Mouse (Mus musculus): Measurements from ENCODE around the gene Dppa5a. TPM values are rescaled to one million over a fixed set of nuclear protein-coding genes. Genes with fewer than 3 reads are reported as not detected.
A peak's percentile ranks its signal among the peaks of the same experiment; 100 is the strongest.
"Not testable (repeated sequence)": the region's sequence is repeated elsewhere in the genome, so short reads cannot be mapped to it uniquely, and the experiment has no call there.

The Dppa5a gene
- 0.36 TPM in 1 of 2 replicates, not detected in the other for polyA plus RNA-seq (2016; fragmentation: Nextera tagmentation; extraction: Ambion mirVana)

DNA sequence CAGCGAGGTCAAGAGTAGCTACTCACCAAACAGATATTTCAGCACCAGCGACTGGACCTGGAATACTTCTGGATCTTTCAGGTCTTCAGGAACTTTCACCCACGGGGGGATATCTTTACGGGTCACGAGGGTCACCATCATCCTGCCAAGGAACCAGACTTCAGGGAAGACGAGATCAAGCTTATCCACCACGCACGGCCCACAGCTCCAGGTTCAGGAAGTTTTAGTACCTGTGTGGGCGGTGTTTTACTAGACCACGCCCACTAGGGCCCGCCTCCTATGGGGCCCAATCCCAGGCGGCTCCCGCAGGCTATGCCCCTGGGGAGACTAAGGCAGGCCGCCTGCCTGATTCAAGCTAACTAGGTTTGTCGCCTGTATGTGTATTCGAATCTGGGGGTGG lies at the start of gene Dppa5a:
TSS of gene Dppa5a (minus strand) at position 219 of the 400 bp plus-strand sequence.
- H3K36me3 ChIP-seq (replicated peaks); H3K9me3 ChIP-seq; H3K4me1 ChIP-seq; H3K27me3 ChIP-seq (ENCODE audit: poor library complexity, severe bottlenecking); H3K4me3 ChIP-seq; DNase-seq (ENCODE audit: extremely low spot score, low spot score); H3K27ac ChIP-seq: not testable (repeated sequence)
- WGBS = 93% methylated on average over 16 of the region's 16 CpGs

DNA sequence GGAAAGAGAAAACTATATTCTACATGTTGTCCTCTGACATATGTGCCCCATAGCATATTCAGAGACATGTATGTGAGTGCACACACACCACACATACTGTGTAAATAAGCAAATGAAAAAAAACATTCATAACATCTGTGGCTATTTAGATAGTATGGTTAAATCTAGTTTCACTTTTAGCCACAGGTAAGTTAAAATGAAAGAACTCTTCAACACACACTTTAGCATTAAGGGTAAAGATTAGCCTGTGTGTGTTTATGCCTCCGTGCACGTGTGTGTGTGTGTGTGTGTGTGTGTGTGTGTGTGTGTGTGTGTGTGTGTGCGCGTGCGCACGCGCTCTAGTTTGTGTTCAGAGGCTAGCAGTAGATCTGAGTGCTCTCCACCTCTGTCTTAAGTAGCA lies 33.6 kb upstream of the Dppa5a start:
- peaks cover 27% of the 10 kb centered on the region for H3K27me3 ChIP-seq (ENCODE audit: poor library complexity, severe bottlenecking)
- H3K4me1 ChIP-seq = no peaks in the 10 kb centered on the region
- DNase-seq (ENCODE audit: extremely low spot score, low spot score) = no peak
- no peak overlapping the region for H3K27ac ChIP-seq
- no peak overlapping the region for H3K4me3 ChIP-seq
- H3K36me3 ChIP-seq (replicated peaks) = no peaks in the 10 kb centered on the region
- no peaks in the 10 kb centered on the region for H3K9me3 ChIP-seq
- 92% methylated on average over 7 of the region's 7 CpGs for WGBS

DNA sequence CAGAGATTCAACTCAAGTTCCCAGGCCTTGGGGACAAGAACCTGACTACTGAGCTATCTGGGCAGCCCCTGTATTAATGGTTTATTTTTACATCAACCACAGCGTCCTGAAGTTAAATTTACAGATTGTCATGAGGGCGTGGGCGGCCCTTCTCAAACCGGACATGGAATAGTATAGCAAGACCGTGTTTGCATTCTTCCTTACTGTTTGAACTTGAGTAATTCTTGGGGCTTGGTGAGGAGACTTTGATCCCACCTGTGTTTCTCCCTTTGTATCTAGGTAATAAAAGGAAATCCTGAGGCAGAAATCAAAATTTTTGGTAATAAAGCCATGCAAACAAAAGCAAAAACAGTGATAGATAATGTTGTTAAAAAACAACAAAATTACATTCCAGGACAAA lies 32.6 kb upstream of the Dppa5a start:
- 88% methylated on average over 5 of the region's 5 CpGs for WGBS
- Histone ChIP-seq H3K4me1 (peaks cover 7% of the 10 kb centered on the region), H3K36me3 (replicated peaks) (no peaks in the 10 kb centered on the region), H3K27ac (no peak overlapping the region), H3K9me3 (no peaks in the 10 kb centered on the region), H3K27me3 (ENCODE audit: poor library complexity, severe bottlenecking) (peaks cover 37% of the 10 kb centered on the region), H3K4me3 (no peak overlapping the region)
- no peak for DNase-seq (ENCODE audit: extremely low spot score, low spot score)

DNA sequence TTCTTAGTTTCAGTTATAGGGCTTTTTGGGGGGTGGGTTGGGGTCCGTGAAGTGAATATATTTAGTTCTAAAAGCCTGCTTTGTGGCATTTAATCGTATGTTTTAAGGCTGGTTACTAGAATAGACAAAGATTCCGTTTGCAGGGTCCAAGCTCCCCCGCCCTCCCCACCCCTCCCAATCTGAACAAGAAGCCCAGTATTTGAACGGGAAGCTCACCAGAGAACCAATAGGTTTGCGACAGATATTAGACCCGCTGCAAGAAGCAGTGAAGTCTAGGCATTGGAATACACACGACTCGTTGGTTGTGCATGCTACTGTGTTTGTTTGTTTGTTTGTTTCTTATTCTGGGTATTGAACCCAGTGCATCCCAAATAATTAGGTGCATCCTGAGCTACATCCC lies 28.5 kb upstream of the Dppa5a start:
- H3K27ac ChIP-seq = no peak overlapping the region
- WGBS = 73% methylated on average over 9 of the region's 9 CpGs
- H3K4me3 ChIP-seq = no peak overlapping the region
- H3K27me3 ChIP-seq (ENCODE audit: poor library complexity, severe bottlenecking) = peaks cover 74% of the 10 kb centered on the region
- no peak for DNase-seq (ENCODE audit: extremely low spot score, low spot score)
- H3K9me3 ChIP-seq = no peaks in the 10 kb centered on the region
- H3K4me1 ChIP-seq = peaks cover 10% of the 10 kb centered on the region
- no peaks in the 10 kb centered on the region for H3K36me3 ChIP-seq (replicated peaks)

DNA sequence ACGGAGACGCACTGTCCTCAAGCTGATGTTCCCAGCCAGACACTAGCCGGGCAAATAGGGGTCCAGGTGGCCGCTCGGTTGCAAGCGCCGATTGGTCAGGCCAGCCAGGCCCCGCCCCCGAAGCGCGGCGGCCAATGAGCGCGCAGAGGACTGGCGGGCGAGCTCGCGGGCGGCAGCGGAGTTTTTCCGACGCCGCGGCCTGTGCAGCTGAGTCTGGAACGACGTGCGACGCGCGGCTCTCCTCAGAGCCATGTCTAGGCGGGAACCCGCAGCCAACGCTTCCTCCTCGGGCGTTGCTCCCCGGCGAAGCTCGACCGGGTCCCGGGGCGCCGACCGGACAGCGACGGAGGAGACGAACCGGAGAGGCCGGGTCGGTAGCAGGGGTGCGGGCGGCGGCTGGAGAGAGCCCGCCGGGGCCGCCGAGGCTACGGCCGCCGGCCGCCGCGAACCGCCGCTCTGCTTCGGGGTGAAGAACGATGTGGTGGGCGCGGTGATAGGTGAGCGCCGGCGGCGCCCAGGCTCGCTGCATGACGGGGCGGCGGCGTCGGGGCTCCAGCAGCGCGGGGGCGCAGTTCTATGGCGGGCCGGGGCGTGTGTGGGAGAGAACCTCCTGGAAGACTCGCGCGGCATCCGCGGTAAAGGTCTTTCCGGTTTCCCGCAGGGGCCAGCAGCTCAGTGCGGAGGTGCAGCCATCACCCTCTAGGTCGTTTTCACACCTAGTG lies 27.8 kb upstream of the Dppa5a start, which contains the start of gene Ddx43:
TSS of gene Ddx43 (plus strand) at position 148 of the 722 bp plus-strand sequence.
- Histone ChIP-seq H3K36me3 (replicated peaks) (no peaks in the 10 kb centered on the region), H3K9me3 (no peaks in the 10 kb centered on the region), H3K27me3 (ENCODE audit: poor library complexity, severe bottlenecking) (peaks cover 74% of the 10 kb centered on the region), H3K4me1 (peaks cover 10% of the 10 kb centered on the region), H3K27ac (peak within 1 kb of the TSS; percentile 48; the same call in 1 of the 2 replicates), H3K4me3 (peak within 1 kb of the TSS; percentile 49)
- DNase-seq (ENCODE audit: extremely low spot score, low spot score) = peak; percentile 71
- WGBS = 4% methylated on average over 93 of the region's 93 CpGs

DNA sequence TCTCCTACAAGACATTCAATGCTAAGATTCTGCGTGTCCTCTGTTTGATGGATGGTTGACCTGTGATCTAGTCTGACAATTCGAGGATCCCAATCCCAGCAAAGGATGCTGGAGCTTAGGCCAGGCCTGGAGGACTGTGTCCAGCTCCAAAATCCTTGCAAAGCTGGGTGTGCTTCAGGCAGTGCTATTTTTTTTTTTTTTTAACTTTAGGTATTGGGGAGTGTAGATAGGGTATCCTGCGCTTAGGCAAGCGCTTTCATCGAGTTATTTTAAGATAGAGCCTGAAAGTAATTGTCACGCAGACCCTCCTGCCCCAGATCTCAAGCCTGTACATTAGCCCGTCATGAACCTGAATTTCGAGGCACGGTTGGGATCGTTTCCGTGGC lies 27.3 kb upstream of the Dppa5a start:
- WGBS = 36% methylated on average over 11 of the region's 11 CpGs
- H3K4me1 ChIP-seq = peaks cover 10% of the 10 kb centered on the region
- H3K27ac ChIP-seq = no peak overlapping the region
- H3K36me3 ChIP-seq (replicated peaks) = no peaks in the 10 kb centered on the region
- DNase-seq (ENCODE audit: extremely low spot score, low spot score) = no peak
- H3K27me3 ChIP-seq (ENCODE audit: poor library complexity, severe bottlenecking) = peaks cover 74% of the 10 kb centered on the region
- H3K4me3 ChIP-seq = peak overlapping the region; percentile 49
- no peaks in the 10 kb centered on the region for H3K9me3 ChIP-seq

DNA sequence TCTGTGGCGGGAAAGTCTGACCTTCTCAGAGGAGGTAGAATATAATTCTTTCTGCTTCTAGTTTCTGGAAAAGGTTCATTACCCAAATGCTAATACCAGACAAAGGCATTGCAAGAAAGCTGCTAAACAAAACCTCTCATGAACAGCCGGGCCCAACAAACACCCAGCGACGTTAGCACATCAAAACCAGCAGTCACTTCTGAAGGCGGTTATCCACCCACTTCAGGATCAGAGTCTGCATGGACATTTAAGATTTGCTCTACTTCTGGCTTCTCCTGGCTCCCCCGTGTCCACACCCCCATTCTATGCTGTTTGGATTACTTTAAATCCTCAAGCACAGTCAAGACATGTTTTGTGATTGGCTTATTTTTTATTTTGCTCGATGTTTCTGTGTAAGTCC lies 26.6 kb upstream of the Dppa5a start:
- DNase-seq (ENCODE audit: extremely low spot score, low spot score) = no peak
- H3K27ac ChIP-seq = no peak overlapping the region
- no peak overlapping the region for H3K4me3 ChIP-seq
- peaks cover 10% of the 10 kb centered on the region for H3K4me1 ChIP-seq
- H3K27me3 ChIP-seq (ENCODE audit: poor library complexity, severe bottlenecking) = peaks cover 74% of the 10 kb centered on the region
- H3K9me3 ChIP-seq = no peaks in the 10 kb centered on the region
- H3K36me3 ChIP-seq (replicated peaks) = no peaks in the 10 kb centered on the region
- 75% methylated on average over 7 of the region's 7 CpGs for WGBS

DNA sequence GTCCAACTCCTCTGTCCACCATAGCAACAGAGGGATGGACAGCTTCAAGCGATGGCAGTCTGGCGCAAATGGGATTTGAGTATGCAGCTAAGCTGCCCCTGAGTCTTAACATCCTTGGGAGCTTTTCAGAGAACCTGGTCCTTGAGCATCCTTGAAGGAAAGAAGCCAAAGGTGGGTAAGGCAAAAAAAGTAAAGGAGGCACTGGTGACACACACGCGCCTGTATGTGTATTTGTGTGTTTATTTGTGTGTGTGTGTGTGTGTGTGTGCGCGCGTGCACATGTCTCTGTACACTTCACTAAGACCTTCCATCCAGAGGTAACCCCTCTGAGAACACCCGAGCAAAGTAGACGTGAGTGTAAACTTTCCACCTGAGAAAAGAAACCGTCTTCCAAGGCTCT lies 25.8 kb upstream of the Dppa5a start:
- WGBS = 84% methylated on average over 10 of the region's 10 CpGs
- Histone ChIP-seq H3K4me1 (peaks cover 10% of the 10 kb centered on the region), H3K27me3 (ENCODE audit: poor library complexity, severe bottlenecking) (peaks cover 66% of the 10 kb centered on the region), H3K36me3 (replicated peaks) (no peaks in the 10 kb centered on the region), H3K27ac (no peak overlapping the region), H3K9me3 (no peaks in the 10 kb centered on the region), H3K4me3 (no peak overlapping the region)
- no peak for DNase-seq (ENCODE audit: extremely low spot score, low spot score)

DNA sequence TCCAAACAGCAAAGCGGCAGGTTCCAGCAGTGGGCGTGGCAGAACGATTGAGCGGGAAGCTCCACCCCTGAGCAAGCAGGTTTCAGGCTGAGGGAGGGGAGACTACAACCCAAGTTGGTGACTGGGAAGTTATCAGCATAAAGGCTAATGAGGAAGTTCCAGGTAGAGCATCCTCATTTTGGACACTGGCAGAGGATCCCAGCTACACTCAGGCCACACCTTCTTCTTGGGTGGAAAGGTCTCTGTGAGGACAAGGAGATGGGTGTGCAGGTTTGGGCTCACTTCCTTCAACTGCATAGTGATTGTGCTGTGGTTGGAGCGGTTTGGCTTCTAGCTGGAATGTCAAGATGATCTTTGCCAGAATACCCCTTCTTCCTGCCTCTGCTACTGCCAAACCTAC lies 22.0 kb upstream of the Dppa5a start:
- H3K36me3 ChIP-seq (replicated peaks) = no peaks in the 10 kb centered on the region

DNA sequence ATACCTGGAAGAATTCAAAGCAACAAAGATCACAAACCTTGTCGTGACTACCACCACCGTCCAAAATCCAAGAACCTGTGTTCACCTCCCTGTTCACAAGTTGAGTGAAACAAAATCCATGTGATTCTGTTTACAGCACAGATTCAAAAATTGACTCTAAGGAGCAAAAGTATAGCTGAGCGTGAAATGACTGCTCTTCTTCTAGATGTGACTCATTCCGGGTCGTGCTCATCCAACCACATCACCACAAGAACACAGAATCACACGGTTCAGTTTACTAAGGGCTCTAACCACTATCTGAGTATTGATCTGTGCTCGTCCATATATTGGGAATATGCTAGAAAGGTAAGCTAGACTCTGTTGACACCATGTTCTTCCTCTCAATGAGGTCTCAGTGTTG lies 19.0 kb upstream of the Dppa5a start:
- Histone ChIP-seq H3K36me3 (replicated peaks) (no peaks in the 10 kb centered on the region), H3K9me3 (no peaks in the 10 kb centered on the region), H3K4me1 (no peaks in the 10 kb centered on the region), H3K27me3 (ENCODE audit: poor library complexity, severe bottlenecking) (peaks cover 1% of the 10 kb centered on the region; the same call in 1 of the 2 replicates), H3K27ac (no peak overlapping the region), H3K4me3 (no peak overlapping the region)
- DNase-seq (ENCODE audit: extremely low spot score, low spot score) = no peak
- WGBS = 89% methylated on average over 7 of the region's 7 CpGs

More for the DNA sequence above, 22.0 kb upstream of the Dppa5a start:
- Histone ChIP-seq H3K4me1 (no peaks in the 10 kb centered on the region), H3K27me3 (ENCODE audit: poor library complexity, severe bottlenecking) (peaks cover 31% of the 10 kb centered on the region), H3K9me3 (no peaks in the 10 kb centered on the region), H3K27ac (no peak overlapping the region), H3K4me3 (no peak overlapping the region)
- 65% methylated on average over 5 of the region's 5 CpGs for WGBS
- no peak for DNase-seq (ENCODE audit: extremely low spot score, low spot score)

DNA sequence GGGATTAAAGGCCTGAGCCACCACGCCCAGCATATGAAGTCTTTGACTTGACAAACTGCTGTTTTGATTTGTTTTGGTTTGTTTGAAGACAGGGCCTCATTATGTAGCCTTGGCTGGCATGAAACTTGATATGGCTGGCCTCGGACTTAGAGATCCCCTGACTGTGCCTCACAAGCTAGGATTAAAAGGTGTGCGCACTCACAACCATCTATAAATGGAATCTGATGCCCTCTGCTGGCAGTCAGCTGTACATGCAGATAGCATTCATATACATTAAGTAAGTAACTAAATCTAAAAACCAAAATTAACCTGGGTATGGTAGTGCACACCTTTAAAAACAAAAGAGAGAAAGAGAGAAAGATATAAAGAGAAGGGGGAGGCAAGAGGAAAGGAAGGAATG lies 17.9 kb upstream of the Dppa5a start:
- Histone ChIP-seq H3K4me1 (no peaks in the 10 kb centered on the region), H3K27me3 (ENCODE audit: poor library complexity, severe bottlenecking) (no peaks in the 10 kb centered on the region), H3K9me3 (no peaks in the 10 kb centered on the region), H3K4me3 (no peak overlapping the region), H3K36me3 (replicated peaks) (no peaks in the 10 kb centered on the region), H3K27ac (no peak overlapping the region)
- no peak for DNase-seq (ENCODE audit: extremely low spot score, low spot score)
- WGBS = 48% methylated on average over 3 of the region's 3 CpGs

DNA sequence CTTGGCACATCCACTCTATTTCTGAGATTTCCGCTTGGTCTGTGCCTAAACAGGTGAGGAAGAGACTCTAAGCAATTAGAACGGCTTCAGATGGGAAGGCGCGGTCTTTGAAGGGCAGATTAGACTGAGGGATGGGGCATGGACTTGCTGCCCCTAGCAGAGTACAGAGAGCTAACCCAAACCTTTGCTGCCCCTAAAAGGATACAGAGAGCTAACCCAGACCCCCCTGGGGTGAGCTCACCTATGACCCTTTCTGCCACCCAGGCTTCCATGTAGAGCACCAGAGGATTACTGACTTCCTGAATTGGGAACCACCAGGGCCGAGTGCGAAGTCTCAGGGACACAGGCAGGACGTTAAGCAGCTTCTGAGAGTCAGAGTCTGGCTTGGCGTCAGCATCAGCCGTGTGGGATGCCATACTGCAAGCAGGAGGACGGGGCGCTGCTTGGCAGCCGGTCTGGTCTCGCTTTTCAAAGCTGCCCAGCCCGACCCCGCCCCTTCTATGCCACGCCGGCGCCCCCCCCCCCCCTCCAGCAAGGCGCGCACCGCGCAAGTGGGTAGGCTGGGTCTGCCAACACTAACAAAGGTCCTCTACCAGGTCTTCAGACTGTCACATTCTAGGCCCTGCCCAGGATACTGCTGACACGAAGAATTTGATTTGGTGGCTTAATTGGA lies 10.3 kb upstream of the Dppa5a start, which contains the start of gene Ooep:
TSS of gene Ooep (minus strand) at position 613 of the 673 bp plus-strand sequence.
- 3% methylated on average over 23 of the region's 23 CpGs for WGBS
- Histone ChIP-seq H3K36me3 (replicated peaks) (no peaks in the 10 kb centered on the region), H3K4me1 (peaks cover 19% of the 10 kb centered on the region), H3K4me3 (peak within 1 kb of the TSS; percentile 51), H3K27me3 (ENCODE audit: poor library complexity, severe bottlenecking) (peaks cover 34% of the 10 kb centered on the region), H3K27ac (peak within 1 kb of the TSS; percentile 73), H3K9me3 (no peaks in the 10 kb centered on the region)
- peak; percentile 49 for DNase-seq (ENCODE audit: extremely low spot score, low spot score)

DNA sequence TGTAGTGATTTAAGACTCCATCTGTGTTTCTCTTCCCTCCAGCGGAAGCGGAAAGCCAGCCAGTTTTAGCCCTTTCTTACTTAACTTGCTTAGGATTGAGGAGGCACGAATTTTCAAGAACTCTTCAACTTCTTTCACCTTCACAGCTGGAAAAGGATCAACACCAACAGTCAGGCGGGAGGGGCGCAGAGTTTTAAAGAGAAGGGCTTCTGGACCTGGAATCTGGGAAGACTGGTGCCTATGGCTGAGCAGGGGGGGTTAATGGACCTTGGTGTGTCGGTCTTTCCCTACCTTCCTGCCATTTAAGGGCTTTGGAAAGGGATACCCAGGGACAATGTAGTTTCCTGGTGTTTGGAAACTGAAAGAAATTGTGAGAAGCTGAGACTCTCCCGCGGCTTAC lies 9.6 kb upstream of the Dppa5a start:
- H3K27me3 ChIP-seq (ENCODE audit: poor library complexity, severe bottlenecking) = peaks cover 34% of the 10 kb centered on the region
- H3K27ac ChIP-seq = peak overlapping the region; percentile 73; the same call in 1 of the 2 replicates
- peak overlapping the region; percentile 51 for H3K4me3 ChIP-seq
- H3K36me3 ChIP-seq (replicated peaks) = no peaks in the 10 kb centered on the region
- H3K9me3 ChIP-seq = no peaks in the 10 kb centered on the region
- 18% methylated on average over 8 of the region's 8 CpGs for WGBS
- DNase-seq (ENCODE audit: extremely low spot score, low spot score) = no peak
- H3K4me1 ChIP-seq = peaks cover 19% of the 10 kb centered on the region
